Mouse (Mus musculus) urinary bladder, postnatal 10 days (tissue): ENCODE data around the gene Pan3.
"Not testable (repeated sequence)": the region's sequence is repeated elsewhere in the genome, so short reads cannot be mapped to it uniquely, and the experiment has no call there.

Experiments used
- DNase-seq: peaks from one replicate; pipeline ENCODE4 v3.0.0; 2022; ENCODE audit warnings: low spot score

Gene Pan3

GRCm38 (mm10) chr5:147489226-147489625 is 59.3 kb downstream of the Pan3 start:
- no peak for DNase-seq

GRCm38 (mm10) chr5:147490907-147491306 is 60.9 kb downstream of the Pan3 start:
- DNase-seq, result no peak

- no peak for DNase-seq
Measured at GRCm38 (mm10) chr5:147492511-147492910, 62.5 kb downstream of the Pan3 start.

- no peak for DNase-seq
Measured at GRCm38 (mm10) chr5:147493205-147493604, 63.2 kb downstream of the Pan3 start.

- no peak for DNase-seq
Measured at GRCm38 (mm10) chr5:147493685-147494084, 63.7 kb downstream of the Pan3 start.

- no peak for DNase-seq
Measured at GRCm38 (mm10) chr5:147494388-147494787, 64.4 kb downstream of the Pan3 start.

- DNase-seq, result no peak
Measured at GRCm38 (mm10) chr5:147494791-147495376, 64.9 kb downstream of the Pan3 start.

GRCm38 (mm10) chr5:147495961-147496360 is 66.0 kb downstream of the Pan3 start:
- DNase-seq, result no peak

GRCm38 (mm10) chr5:147496921-147497320 is 67.0 kb downstream of the Pan3 start:
- DNase-seq, result no peak

GRCm38 (mm10) chr5:147497714-147498113 is 67.8 kb downstream of the Pan3 start:
- DNase-seq, result no peak

GRCm38 (mm10) chr5:147501456-147501998 is 71.6 kb downstream of the Pan3 start:
- DNase-seq, result no peak

- DNase-seq, result no peak
Measured at GRCm38 (mm10) chr5:147502921-147503320, 73.0 kb downstream of the Pan3 start.

- DNase-seq, result no peak
Measured at GRCm38 (mm10) chr5:147511350-147511749, 81.4 kb downstream of the Pan3 start.

- no peak for DNase-seq
Measured at GRCm38 (mm10) chr5:147527006-147527405, 97.0 kb downstream of the Pan3 start.

GRCm38 (mm10) chr5:147527788-147528187 is 97.8 kb downstream of the Pan3 start:
- no peak for DNase-seq

GRCm38 (mm10) chr5:147532031-147532430 is 102.1 kb downstream of the Pan3 start:
- DNase-seq, result no peak

- no peak for DNase-seq
Measured at GRCm38 (mm10) chr5:147539409-147539808, 109.4 kb downstream of the Pan3 start.

GRCm38 (mm10) chr5:147539815-147540214 is 109.9 kb downstream of the Pan3 start:
- DNase-seq, result no peak

GRCm38 (mm10) chr5:147542291-147542690 is 112.3 kb downstream of the Pan3 start:
- DNase-seq, result no peak

- no peak for DNase-seq
Measured at GRCm38 (mm10) chr5:147545731-147546241, 115.8 kb downstream of the Pan3 start.

- DNase-seq, result no peak
Measured at GRCm38 (mm10) chr5:147549016-147549755, 119.2 kb downstream of the Pan3 start.

GRCm38 (mm10) chr5:147551879-147552627 is 122.1 kb downstream of the Pan3 start:
- no peak for DNase-seq

GRCm38 (mm10) chr5:147557641-147558040 is 127.7 kb downstream of the Pan3 start:
- DNase-seq, result not testable (repeated sequence)
